Mouse (Mus musculus) lung, adult 18-20 months (tissue): ENCODE measurements around the gene Gm49320.
A peak's percentile ranks its signal among the peaks of the same experiment; 100 is the strongest.

Experiments used
- DNase-seq, 2 experiments: peaks; one replicate each; pipeline ENCODE4 v3.0.0; 2022; ENCODE audit warnings: mixed read lengths in 2 of 2

The Gm49320 gene

DNA sequence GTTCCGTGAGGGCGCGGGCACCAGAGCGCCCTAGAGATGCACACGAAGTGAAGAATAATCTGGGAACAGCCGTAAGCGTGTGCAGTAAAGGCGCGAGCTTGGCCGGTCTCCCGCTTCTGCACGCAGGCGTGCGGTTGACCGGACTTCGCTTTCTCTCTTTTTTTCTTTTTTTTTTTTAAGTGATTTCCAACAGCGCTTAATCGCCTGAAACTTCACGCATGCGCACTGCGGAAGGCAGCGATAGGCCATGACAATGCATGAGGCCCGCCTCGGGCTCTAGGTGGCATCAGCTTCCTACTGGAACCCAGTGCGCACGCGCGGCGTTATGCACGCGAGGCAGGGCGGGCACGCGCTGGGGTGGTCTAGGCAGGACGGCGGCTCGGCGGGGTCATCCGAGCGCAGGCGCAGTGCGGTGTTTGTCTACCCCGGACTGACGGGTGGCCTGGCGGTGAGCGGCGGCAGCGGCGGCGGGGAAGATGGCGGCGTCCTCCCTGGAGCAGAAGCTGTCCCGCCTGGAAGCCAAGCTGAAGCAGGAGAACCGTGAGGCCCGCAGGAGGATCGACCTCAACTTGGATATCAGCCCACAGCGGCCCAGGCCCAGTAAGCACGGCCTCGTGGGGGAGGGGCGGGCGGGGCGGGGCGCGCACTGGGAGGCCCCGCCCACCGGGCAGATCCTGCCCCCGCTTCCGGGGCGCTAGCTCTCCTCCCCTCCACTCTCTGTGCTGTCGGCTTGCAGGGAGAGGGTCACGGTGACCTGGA lies at the start of gene Gm49320, which contains the start of gene Map2k7:
TSS of gene Gm49320 (plus strand) at position 432 of the 759 bp plus-strand sequence.
TSS of gene Map2k7 (plus strand) at position 307 of the 759 bp plus-strand sequence.
- DNase-seq = peak; percentile 100

GRCm38 (mm10) chr8:4189031-4189722 lies 49.5 kb upstream of the Gm49320 start:
- no peak for DNase-seq

DNA sequence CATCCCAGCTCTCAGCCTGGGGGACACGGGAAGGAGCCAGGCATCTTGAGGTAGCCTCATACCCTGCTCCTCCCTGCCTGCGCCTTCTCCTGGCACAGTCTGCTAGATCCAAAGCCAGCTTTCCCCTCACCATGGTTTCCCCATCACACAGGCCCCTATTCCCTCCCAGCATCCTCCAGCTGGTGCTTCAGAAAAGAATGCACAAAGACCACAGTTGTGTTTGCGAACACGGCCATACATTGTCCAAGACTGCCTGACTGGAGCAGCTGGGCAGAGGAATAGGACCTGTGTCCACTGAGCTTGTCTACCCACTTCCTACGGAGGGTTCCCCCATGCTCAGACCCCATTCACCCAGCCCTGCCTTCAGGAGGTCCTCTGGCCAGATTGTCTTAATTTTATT lies 46.4 kb upstream of the Gm49320 start:
- DNase-seq = no peak

- peak; percentile 81 to 90 for DNase-seq
Observed at GRCm38 (mm10) chr8:4192807-4193587, 45.7 kb upstream of the Gm49320 start.

- no peak for DNase-seq
Observed at GRCm38 (mm10) chr8:4193588-4193894, 45.1 kb upstream of the Gm49320 start.

GRCm38 (mm10) chr8:4201321-4201720 lies 37.3 kb upstream of the Gm49320 start:
- DNase-seq = no peak

- DNase-seq = no peak
Observed at GRCm38 (mm10) chr8:4205246-4206123, 33.2 kb upstream of the Gm49320 start.

- DNase-seq = peak; percentile 29 to 33
Observed at GRCm38 (mm10) chr8:4206182-4207015, 32.3 kb upstream of the Gm49320 start.

DNA sequence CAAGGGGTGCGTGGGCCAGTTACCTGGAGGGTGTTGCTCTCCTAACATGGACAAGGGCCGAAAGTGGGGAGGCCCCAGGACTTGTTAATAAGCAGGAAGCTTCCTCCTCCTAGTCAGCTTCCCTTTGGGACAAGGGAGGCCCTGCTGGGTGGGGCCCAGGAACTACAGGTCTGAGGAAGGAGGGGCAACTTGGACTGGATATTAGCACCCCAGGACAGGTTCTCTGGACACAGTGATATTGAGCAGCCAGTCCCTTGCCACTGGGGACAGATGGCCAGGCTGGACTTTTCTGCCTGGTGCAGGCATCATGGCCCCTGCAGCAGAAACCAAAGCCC lies 31.7 kb upstream of the Gm49320 start:
- DNase-seq = no peak

GRCm38 (mm10) chr8:4211097-4211496 lies 27.6 kb upstream of the Gm49320 start:
- no peak for DNase-seq

DNA sequence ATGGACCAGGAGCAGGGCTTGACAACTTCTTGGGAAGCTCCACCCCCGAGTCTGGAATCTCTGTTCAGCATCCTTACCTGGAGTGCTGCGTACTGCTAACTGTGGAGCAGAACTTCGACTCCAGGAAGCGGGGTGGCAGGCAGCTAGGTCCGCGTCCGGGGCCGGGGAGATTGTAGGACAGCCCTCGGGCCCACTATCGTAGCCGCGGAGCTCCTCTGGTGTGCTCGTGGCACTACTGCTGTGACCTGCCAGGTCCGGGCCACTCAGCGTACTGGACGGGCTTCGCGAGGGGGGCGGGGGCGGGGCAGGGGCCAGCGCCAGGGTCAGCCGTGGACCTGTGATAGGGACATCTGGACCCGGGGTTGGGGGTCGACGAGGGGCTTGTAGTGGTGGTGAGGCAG lies 25.9 kb upstream of the Gm49320 start:
- DNase-seq = no peak

DNA sequence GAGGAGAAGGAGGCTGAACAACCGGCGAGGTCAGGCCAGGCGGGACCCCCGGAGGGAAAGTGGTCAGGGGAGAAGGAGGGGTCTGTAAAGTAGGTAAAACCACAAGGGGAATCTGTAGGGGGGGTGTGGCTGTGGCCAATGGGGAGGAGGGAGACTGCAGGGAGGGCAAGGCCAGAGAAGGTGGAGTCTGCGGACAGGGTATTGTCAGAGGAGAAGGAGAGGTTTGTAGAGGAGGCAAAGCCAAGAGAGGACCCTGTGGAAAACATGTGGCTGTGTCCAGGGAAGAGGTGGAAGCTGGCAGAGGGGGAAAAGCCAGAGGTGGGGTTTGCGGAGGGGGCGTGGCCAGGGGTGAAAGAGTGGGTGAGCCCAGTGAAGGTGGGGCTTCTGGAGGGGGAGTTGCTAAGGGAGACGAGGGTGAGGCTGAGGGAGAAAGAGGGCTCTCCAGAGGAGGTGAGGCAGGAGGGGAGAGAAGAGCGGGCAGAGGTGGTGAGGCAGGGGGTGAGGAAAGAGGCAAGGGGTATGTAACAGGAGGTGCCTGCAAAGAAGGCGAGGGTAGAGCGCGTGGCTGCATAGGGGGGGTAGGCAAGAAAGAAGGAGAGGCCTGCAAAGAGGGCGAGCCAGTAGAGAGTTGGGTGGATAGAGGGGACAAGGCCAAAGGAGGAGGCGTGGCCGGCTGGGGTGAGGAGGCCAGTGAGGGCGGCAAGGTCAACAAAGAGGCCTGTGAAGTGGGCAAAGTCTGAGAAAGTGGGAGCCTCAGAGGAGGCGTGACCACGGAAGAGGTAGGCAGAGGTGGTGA lies 25.3 kb upstream of the Gm49320 start:
- DNase-seq = peak; percentile 85 to 88

DNA sequence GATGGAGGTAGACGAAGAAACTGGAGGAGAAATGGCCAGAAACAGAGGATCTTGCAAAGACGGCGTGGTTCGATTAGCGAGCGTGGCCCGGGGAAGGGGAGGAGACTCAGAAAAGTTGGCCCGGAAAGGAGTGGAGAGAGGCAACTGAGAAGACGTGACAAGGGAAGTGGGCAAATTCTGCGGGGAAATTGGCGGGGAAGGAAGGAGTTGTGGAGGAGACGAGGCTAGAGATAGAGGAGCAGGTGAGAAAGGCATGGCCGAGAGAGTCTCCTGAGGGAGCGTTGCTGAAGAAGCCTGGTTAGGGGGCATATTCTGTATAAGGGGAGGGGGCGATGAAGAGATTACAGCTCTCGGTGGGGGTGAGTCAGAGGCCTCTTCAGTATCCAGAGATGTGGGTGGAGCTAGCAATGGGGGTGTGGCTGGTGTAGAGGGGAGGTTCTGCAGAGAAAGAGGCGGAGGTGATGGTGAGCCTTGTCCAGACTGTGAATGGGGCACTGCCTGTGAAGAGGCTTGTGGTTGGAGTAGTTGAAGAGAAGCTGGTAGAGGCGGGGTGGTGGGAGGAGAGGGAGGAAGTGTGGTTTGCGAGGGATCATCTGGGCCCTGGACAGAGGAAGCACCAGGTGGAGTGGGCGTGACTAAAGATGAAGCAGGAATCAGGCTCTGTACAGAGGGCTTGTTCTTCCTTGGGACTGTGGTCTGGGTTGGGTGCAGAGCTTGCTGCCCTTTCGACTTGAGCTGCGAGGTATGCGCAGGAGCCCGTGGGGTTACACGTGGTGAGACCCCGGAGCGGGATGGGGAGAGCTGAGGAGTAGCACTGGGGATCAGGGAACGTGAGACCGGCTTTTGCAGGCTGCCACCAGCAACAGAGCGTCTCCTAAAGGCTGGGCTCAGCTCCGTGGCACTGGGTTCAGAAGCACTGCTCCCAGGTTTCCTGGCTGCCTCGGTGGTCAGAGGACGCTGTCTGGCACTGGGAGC lies 24.4 kb upstream of the Gm49320 start:
- DNase-seq = peak; percentile 90 to 93

DNA sequence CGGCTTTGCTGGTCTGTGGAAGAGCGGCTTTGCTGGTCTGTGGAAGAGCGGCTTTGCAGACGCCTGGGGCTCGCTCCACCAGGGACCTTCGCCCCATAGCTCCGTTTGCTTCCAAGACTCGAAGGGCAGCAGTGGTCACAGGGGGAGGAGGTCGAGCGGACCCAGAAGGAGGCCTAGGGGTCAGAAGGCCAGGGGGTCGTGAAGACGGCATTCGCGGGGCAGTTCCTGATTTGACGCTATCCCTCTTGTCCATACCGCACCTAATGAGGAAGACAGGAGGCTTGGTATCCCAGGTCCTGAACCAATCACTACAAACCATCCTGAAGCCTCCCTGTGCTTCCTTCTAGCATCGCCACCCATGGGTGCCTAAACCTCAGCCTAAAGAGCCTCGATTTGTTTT lies 22.4 kb upstream of the Gm49320 start:
- DNase-seq = no peak

DNA sequence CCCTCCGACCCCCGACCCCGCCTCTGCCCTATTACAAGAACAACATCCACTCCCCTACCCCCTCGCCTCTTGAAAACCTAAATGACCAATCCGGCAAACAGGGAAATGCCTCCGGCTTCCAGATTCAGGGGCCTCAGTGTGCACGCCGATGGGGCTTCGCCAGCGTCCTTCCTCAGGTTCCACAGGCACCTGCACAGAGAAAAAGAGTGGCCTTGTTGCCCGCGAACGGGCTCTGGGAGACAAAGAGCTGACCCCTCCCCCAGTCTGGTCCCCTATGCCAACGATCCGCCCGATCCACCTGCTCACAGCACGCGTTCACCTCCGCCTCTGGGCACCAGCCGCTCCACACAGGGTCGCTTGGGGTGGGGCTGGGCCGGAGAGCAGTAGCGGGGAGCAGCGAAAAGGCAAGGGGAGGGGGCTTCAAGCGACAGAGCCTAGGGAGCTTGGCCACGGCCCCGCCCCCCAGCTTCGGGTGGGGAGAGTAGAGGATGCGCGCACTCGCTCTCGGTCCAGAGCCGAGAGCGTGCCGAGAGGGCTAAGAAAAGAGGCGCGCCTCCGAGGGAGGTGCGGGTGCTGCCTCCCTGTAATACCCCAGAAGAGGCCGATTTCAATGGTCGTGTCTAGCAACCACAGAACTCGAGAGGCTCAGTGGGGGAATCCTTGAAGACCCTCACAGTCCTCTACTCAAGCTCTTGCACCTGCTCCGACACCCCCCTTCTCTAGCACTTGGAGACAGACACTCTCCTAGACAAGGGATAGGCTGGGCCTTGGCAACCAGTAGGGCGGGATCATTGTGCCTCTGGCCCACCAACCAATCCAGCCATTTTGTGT lies 21.7 kb upstream of the Gm49320 start, which contains the start of gene Prr36:
TSS of gene Prr36 (minus strand) at position 669 of the 831 bp plus-strand sequence.
- DNase-seq = peak in 1 of 2 experiments; percentile 47

DNA sequence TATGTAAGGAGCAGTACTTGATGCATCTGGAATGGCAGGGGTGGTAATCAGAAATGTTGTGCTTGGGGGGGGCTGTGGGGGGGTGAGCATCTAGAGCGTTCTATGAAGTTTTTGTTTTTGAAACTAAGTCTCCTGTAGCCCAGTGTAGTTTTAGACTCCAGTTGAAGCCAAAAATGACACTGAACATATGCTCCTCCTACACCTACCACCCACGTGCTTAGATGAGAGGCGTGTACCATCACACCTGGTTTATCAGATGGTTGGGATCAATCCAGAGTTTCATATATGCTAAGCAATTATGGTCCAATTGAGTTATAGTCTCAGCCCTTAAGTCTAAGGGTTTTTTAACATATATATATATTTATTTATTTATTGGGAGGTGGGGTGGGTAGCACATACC lies 19.0 kb upstream of the Gm49320 start:
- no peak for DNase-seq

- DNase-seq = no peak
Observed at GRCm38 (mm10) chr8:4222059-4222458, 16.6 kb upstream of the Gm49320 start.

GRCm38 (mm10) chr8:4226323-4226722 lies 12.3 kb upstream of the Gm49320 start:
- no peak for DNase-seq
